Mouse (Mus musculus) hindlimb bud, embryonic 11.5 days (tissue): ENCODE data around the gene Cd24a.

Source experiments
- DNase-seq: peaks from one replicate; pipeline ENCODE4 v3.0.0-alpha.2; 2012; ENCODE audit warnings: low read depth, low spot score; ENCODE audit errors: extremely low spot score

Cd24a gene

GRCm38 (mm10) chr10:43625578-43625977 is 47.5 kb downstream of the Cd24a start:
- DNase-seq, result no peak

GRCm38 (mm10) chr10:43629216-43629615 is 51.1 kb downstream of the Cd24a start:
- DNase-seq, result no peak

- no peak for DNase-seq
Observed at GRCm38 (mm10) chr10:43629857-43630256, 51.8 kb downstream of the Cd24a start.

DNA sequence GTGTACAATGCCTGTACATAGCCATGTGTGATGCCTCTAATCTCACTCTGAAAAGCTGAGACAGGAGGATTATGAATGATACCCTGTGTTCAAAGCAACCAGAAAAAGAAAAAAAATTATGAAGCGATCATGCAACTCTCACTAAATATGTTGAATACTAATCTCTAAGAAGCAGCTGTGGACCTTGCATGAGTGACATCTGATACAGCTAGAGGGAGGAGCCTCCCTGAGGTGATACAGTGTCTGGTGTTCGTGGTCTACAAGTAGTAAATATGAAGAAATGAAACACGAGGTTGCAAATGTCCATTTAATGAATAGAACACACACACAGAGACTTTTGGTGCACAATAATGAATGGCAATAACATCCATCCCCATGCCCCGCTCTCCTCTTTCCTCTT is 52.5 kb downstream of the Cd24a start:
- no peak for DNase-seq

DNA sequence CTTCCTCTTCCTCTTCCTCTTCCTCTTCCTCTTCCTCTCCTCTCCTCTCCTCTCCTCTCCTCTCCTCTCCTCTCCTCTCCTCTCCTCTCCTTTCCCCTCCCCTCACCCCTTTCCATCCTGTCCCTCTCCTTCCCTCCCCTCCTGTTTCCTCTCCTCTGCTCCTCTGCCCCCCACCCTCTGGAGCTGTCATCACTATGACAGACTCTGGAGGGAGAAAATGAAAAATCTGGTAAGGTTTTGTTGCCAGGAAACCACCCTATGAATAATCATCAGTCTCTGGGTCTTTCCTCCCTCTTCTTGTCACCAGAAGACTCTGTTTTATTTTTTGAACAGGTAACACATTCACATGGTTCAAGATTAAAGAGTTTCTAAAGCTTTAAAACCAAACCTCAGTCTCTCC is 53.0 kb downstream of the Cd24a start:
- DNase-seq, result no peak

DNA sequence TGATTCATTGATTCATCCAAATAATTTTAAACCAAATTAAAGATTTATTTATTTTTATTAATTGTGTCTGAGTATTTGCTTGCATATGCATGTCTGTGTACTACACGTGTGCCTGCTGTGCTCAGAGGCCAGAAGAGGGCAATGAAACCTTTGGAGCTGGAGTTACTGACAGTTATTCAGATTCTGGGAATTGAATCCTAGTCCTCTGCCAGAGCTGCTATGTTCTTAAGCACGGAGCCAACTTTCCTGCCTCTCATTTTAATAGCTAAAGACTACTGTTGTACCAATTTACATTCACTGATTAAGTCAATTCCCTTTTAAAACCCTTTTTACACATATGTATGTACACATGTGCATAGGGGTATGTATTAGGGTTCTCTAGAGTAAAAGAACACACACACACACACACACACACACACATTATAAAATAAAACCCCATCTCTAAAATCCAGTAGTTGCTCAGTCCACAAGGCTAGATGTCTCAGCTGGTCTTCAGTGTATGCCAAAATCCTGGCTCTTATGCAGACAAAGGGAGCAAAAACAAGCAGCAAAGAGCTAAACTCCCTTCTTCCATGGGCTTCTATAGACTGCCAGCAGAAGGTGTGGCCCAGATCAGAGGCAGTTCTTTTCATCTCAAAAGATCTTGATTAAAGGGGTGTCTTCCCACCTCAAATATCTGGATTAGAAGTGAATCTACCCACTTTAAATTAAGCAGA is 53.7 kb downstream of the Cd24a start:
- DNase-seq, result no peak

DNA sequence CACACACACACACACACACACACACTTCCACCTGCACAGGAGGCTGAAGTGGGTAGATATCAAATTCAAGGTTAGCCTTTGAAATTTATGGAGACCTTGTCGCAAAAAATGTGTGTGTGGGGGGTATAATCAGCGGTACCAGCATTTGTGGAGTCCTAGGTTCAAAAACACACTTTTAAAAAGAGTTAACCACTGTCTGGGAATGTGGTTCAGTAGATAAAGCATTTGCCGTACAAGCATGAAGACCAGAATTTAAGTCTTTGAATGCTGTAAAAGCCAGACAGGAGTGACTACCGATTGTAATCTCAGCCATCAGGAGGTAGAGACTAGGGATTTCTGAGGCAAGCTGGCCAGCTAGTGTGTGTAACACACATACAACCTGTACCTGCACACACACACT is 55.0 kb downstream of the Cd24a start:
- no peak for DNase-seq
